In the genomic region with DNA sequence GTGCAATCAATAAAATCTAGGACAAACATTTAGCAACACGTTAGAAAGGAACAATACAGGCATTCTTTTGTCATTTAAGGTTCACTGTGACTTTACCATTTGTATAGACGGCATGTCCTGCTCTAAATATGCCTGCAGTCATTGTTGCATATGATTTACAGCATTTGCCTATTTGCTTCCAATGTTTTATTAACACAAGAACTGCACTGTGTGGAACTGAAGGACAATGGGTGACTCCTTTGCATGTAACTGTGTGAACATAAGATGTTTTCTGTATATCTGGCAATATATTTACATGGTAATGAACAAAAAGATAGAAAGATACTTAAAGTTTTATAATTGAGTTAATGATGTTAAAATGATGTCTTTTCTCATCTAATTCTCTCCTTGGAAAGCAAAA, we compare ENCODE assay signal across 35 mouse cellular contexts. TPM values are rescaled to one million over a fixed set of nuclear protein-coding genes. Genes with fewer than 3 reads are reported as not detected.
"Had no signal": no experiment of that assay in that cellular context is flagged by ENCODE, and none has a peak within 500 bp of the region (broad histone marks: within the 10 kb centered on the region; RNA-seq: fewer than 3 reads in every experiment).

No protein-coding gene starts in this region.

- H3K27me3 ChIP-seq: heart, embryonic 12.5 days; heart, embryonic 13.5 days; heart, embryonic 15.5 days; hindbrain, embryonic 12.5 days; hindbrain, embryonic 13.5 days; hindbrain, embryonic 15.5 days; intestine, embryonic 15.5 days; kidney, embryonic 15.5 days had no signal

- H3K9ac ChIP-seq: heart, embryonic 12.5 days; heart, embryonic 13.5 days; heart, embryonic 15.5 days; hindbrain, embryonic 12.5 days; hindbrain, embryonic 13.5 days; hindbrain, embryonic 14.5 days; hindbrain, embryonic 15.5 days; intestine, embryonic 15.5 days; kidney, embryonic 15.5 days had no signal

- H3K9me3 ChIP-seq: heart, embryonic 10.5 days; heart, embryonic 12.5 days; heart, embryonic 13.5 days; heart, embryonic 15.5 days; hindbrain, embryonic 10.5 days; hindbrain, embryonic 12.5 days; hindbrain, embryonic 13.5 days; hindbrain, embryonic 15.5 days; intestine, embryonic 15.5 days; kidney, embryonic 15.5 days had no signal

- H3K4me2 ChIP-seq: heart, embryonic 11.5 days; heart, embryonic 12.5 days; heart, embryonic 13.5 days; heart, embryonic 15.5 days; hindbrain, embryonic 12.5 days; hindbrain, embryonic 13.5 days; hindbrain, embryonic 14.5 days; hindbrain, embryonic 15.5 days; intestine, embryonic 15.5 days; kidney, embryonic 15.5 days had no signal

- H3K4me3 ChIP-seq: heart, embryonic 10.5 days; heart, embryonic 12.5 days; heart, embryonic 13.5 days; heart, embryonic 15.5 days; hindbrain, embryonic 10.5 days; hindbrain, embryonic 12.5 days; hindbrain, embryonic 13.5 days; hindbrain, embryonic 15.5 days; intestine, embryonic 15.5 days; kidney, embryonic 15.5 days; layer of hippocampus, adult 2 months had no signal

- DNase-seq: heart, postnatal 10 days; heart, postnatal 14 days; heart, postnatal 36 days; heart, postnatal 4 days; kidney, adult 11 months; kidney, adult 18-20 months; kidney, adult 2 months; kidney, adult 8-10 months; kidney, adult 9 months; kidney, postnatal 10 days; kidney, postnatal 14 days; kidney, postnatal 25 days; kidney, postnatal 36 days; kidney, postnatal 4 days; layer of hippocampus, adult 9-11 months; layer of hippocampus, postnatal 36 days had no signal

- ATAC-seq: hindbrain, embryonic 16.5 days; hindbrain, postnatal 0 days; inflammation-experienced regulatory T-cells, adult 6 months; intestine, embryonic 15.5 days; intestine, embryonic 16.5 days; intestine, postnatal 0 days had no signal

- H3K27ac ChIP-seq: heart, embryonic 10.5 days; heart, embryonic 13.5 days; heart, embryonic 15.5 days; hindbrain, embryonic 10.5 days; hindbrain, embryonic 12.5 days; hindbrain, embryonic 13.5 days; hindbrain, embryonic 14.5 days; hindbrain, embryonic 15.5 days; hindbrain, postnatal 0 days; intestine, embryonic 15.5 days; kidney, embryonic 15.5 days; kidney, postnatal 0 days; layer of hippocampus, adult 2 months had no signal

- H3K36me3 ChIP-seq: heart, embryonic 10.5 days; heart, embryonic 12.5 days; heart, embryonic 13.5 days; heart, embryonic 15.5 days; hindbrain, embryonic 10.5 days; hindbrain, embryonic 12.5 days; hindbrain, embryonic 13.5 days; hindbrain, embryonic 15.5 days; intestine, embryonic 15.5 days; kidney, embryonic 15.5 days had no signal

- H3K4me1 ChIP-seq: heart, embryonic 10.5 days; heart, embryonic 12.5 days; heart, embryonic 13.5 days; heart, embryonic 15.5 days; hindbrain, embryonic 10.5 days; hindbrain, embryonic 12.5 days; hindbrain, embryonic 15.5 days; intestine, embryonic 15.5 days; kidney, embryonic 15.5 days had no signal

RNA-seq across cellular contexts. Expression of a gene that starts 57.1 kb away (rescaled TPM):
- polyA plus RNA-seq: heart, embryonic 12.5 days; kidney, adult 2 months had no signal
